Mouse (Mus musculus): Measurements from ENCODE around the gene Actb. TPM values are rescaled to one million over a fixed set of nuclear protein-coding genes. Genes with fewer than 3 reads are reported as not detected.

Actb gene
- polyA plus RNA-seq, 1 experiment: 1,383 TPM

- no peaks in the 10 kb centered on the region for H3K36me3 ChIP-seq (ENCODE audit: control insufficient read depth, insufficient read depth, low read length)
Measured at GRCm38 (mm10) chr5:142854877-142855276, 51.7 kb downstream of the Actb start.

GRCm38 (mm10) chr5:142853585-142853984 is 53.0 kb downstream of the Actb start:
- TF ChIP-seq POLR2A (IDR thresholded peaks at IDR 0.05; ENCODE audit: control insufficient read depth, low read depth, low read length) (no peak), CTCF (IDR thresholded peaks at IDR 0.05; ENCODE audit: control insufficient read depth, insufficient read depth, insufficient replicate concordance, low read depth, low read length) (no peak)
- no peak overlapping the region for H3K4me3 ChIP-seq (ENCODE audit: control insufficient read depth, low read depth, low read length)
- H3K27me3 ChIP-seq (ENCODE audit: control insufficient read depth, insufficient read depth, low read length): no peaks in the 10 kb centered on the region
- H3K4me1 ChIP-seq (ENCODE audit: control insufficient read depth, insufficient read depth, low read length): peaks cover 11% of the 10 kb centered on the region
- no peak overlapping the region for H3K27ac ChIP-seq (ENCODE audit: control insufficient read depth, insufficient read depth, low read depth, low read length)
- H3K36me3 ChIP-seq (ENCODE audit: control insufficient read depth, insufficient read depth, low read length): no peaks in the 10 kb centered on the region

More at GRCm38 (mm10) chr5:142854877-142855276, 51.7 kb downstream of the Actb start:
- Histone ChIP-seq H3K27me3 (ENCODE audit: control insufficient read depth, insufficient read depth, low read length) (no peaks in the 10 kb centered on the region), H3K4me3 (ENCODE audit: control insufficient read depth, low read depth, low read length) (no peak overlapping the region), H3K4me1 (ENCODE audit: control insufficient read depth, insufficient read depth, low read length) (peaks cover 8% of the 10 kb centered on the region), H3K27ac (ENCODE audit: control insufficient read depth, insufficient read depth, low read depth, low read length) (no peak overlapping the region)
- TF ChIP-seq CTCF (IDR thresholded peaks at IDR 0.05; ENCODE audit: control insufficient read depth, insufficient read depth, insufficient replicate concordance, low read depth, low read length) (peak; percentile 70; the same call in 1 of the 2 replicates), POLR2A (IDR thresholded peaks at IDR 0.05; ENCODE audit: control insufficient read depth, low read depth, low read length) (no peak)

Other genes with a start within 250 kb of the Actb start
- 0.53 and 0.67 TPM in 2 replicates for gene Slc29a4, start 214.2 kb downstream of the Actb start, polyA plus RNA-seq (2012; rRNA removed)
- 35.9 and 39.9 TPM in 2 replicates for gene Tnrc18, start 89.1 kb downstream of the Actb start, polyA plus RNA-seq (2012; rRNA removed)
- gene Fbxl18, start 11.3 kb downstream of the Actb start, polyA plus RNA-seq (2012; rRNA removed): 8.5 and 8.9 TPM in 2 replicates
- gene Fscn1, start 53.6 kb upstream of the Actb start, polyA plus RNA-seq (2012; rRNA removed): 27.1 and 27.3 TPM in 2 replicates
- 58.3 and 60.4 TPM in 2 replicates for gene Rnf216, start 206.2 kb upstream of the Actb start, polyA plus RNA-seq (2012; rRNA removed)
- gene Olfr718-ps1, start 240.8 kb upstream of the Actb start, polyA plus RNA-seq (2012; rRNA removed): not detected in 2 replicates

Measured in testis, adult 2 months (tissue).